Mouse (Mus musculus): Measurements from ENCODE around the gene Orm3. TPM values are rescaled to one million over a fixed set of nuclear protein-coding genes. Genes with fewer than 3 reads are reported as not detected.
A peak's percentile ranks its signal among the peaks of the same experiment; 100 is the strongest.

Gene Orm3
- polyA plus RNA-seq, 1 experiment from 2014 or later = not detected

DNA sequence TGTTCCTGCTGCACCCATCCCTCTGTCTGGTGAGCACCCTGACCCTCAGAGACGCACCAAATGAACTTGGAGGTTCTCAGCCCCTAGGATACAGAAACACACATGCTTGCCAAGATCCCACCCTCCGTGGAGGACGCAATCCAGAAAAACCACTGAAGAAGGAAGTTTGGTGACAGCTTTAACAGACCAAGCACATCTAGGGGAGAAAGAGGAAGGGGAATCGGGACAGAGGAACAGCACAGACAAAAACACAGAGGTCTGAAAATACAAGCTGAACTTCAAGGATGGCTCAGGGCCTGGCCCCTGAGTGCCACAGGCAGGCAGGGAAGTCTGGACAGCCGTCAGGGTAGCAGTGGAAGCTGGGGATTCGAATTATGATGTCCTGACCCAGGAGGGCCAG, 45.7 kb downstream of the Orm3 start:
- Histone ChIP-seq H3K9me3 (ENCODE audit: control insufficient read depth, low read depth, low read length) (no peaks in the 10 kb centered on the region), H3K4me2 (replicated peaks; ENCODE audit: low read depth, low read length) (peak overlapping the region; percentile 67; the same call in 1 of the 2 replicates), H3K4me1 (ENCODE audit: control insufficient read depth, insufficient read depth, low read length) (peaks cover 47% of the 10 kb centered on the region), H3K27ac (ENCODE audit: low read length) (no peak overlapping the region), H3K36me3 (ENCODE audit: control insufficient read depth, insufficient read depth, low read length) (no peaks in the 10 kb centered on the region; the same call in 1 of the 2 replicates), H3K9ac (replicated peaks; ENCODE audit: low read depth, low read length) (0 out of 2 replicates have a peak overlapping the region, but pooled peaks have one; percentile 2), H3K4me3 (ENCODE audit: low read depth, low read length) (no peak overlapping the region), H3K27me3 (ENCODE audit: control insufficient read depth, insufficient read depth, low read length) (no peaks in the 10 kb centered on the region)
- ATAC-seq (ENCODE audit: insufficient number of reproducible peaks, insufficient read depth, low FRiP score, low read depth) = no peak
- WGBS = 66% methylated on average over 6 of the region's 6 CpGs

DNA sequence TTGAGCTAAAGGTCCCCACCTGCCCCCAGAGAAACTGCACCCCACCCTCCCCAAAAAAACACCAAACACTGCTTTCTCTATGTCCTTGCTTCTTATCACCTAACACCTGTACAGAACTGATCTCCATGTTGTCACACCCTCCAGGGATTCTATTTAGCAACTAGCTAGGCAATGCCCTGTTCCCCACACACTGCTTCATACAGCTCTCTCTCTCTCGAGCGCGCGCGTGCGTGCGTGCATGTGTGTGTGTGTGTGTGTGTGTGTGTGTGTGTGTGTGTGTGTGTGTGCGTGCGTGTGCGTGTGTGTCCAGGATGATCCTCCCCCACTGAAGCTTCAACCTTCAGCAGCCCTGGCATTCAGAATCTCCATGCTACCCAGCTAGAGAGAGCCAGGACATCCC, 46.1 kb downstream of the Orm3 start:
- no peak for ATAC-seq (ENCODE audit: insufficient number of reproducible peaks, insufficient read depth, low FRiP score, low read depth)
- Histone ChIP-seq H3K4me2 (replicated peaks; ENCODE audit: low read depth, low read length) (peak overlapping the region; percentile 67), H3K9ac (replicated peaks; ENCODE audit: low read depth, low read length) (0 out of 2 replicates have a peak overlapping the region, but pooled peaks have one; percentile 2), H3K9me3 (ENCODE audit: control insufficient read depth, low read depth, low read length) (no peaks in the 10 kb centered on the region), H3K4me3 (ENCODE audit: low read depth, low read length) (peak overlapping the region; percentile 13; the same call in 1 of the 2 replicates), H3K4me1 (ENCODE audit: control insufficient read depth, insufficient read depth, low read length) (peaks cover 47% of the 10 kb centered on the region), H3K36me3 (ENCODE audit: control insufficient read depth, insufficient read depth, low read length) (no peaks in the 10 kb centered on the region; the same call in 1 of the 2 replicates), H3K27me3 (ENCODE audit: control insufficient read depth, insufficient read depth, low read length) (no peaks in the 10 kb centered on the region), H3K27ac (ENCODE audit: low read length) (peak overlapping the region; percentile 86)
- WGBS = 70% methylated on average over 10 of the region's 10 CpGs

DNA sequence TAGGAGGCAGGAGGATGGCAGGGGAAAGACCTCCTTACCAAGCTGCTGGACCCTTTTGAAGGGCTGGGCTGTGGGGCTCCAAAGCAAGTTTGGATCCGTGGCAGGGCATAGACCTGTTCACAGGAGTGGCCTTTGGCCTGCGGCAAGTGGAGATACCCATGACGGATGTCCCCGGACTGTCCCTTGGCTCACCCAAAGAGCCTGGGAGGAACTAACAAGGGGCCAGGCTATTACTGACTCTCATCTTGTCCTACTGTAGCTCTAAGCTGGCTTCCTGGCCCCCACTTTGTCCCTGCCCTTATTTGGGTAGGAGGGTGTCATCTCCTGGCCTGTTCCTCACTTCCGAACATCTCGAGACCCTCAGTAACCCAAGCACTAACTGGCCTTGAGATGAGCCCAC, 46.6 kb downstream of the Orm3 start:
- H3K4me2 ChIP-seq (replicated peaks; ENCODE audit: low read depth, low read length) = peak overlapping the region; percentile 67
- H3K4me1 ChIP-seq (ENCODE audit: control insufficient read depth, insufficient read depth, low read length) = peaks cover 47% of the 10 kb centered on the region
- no peak overlapping the region; the same call in 1 of the 2 replicates for H3K9ac ChIP-seq (replicated peaks; ENCODE audit: low read depth, low read length)
- no peaks in the 10 kb centered on the region for H3K27me3 ChIP-seq (ENCODE audit: control insufficient read depth, insufficient read depth, low read length)
- WGBS = 40% methylated on average over 6 of the region's 6 CpGs
- peak overlapping the region; percentile 13 for H3K4me3 ChIP-seq (ENCODE audit: low read depth, low read length)
- no peak for ATAC-seq (ENCODE audit: insufficient number of reproducible peaks, insufficient read depth, low FRiP score, low read depth)
- H3K27ac ChIP-seq (ENCODE audit: low read length) = peak overlapping the region; percentile 86
- no peaks in the 10 kb centered on the region; the same call in 1 of the 2 replicates for H3K36me3 ChIP-seq (ENCODE audit: control insufficient read depth, insufficient read depth, low read length)
- H3K9me3 ChIP-seq (ENCODE audit: control insufficient read depth, low read depth, low read length) = no peaks in the 10 kb centered on the region

DNA sequence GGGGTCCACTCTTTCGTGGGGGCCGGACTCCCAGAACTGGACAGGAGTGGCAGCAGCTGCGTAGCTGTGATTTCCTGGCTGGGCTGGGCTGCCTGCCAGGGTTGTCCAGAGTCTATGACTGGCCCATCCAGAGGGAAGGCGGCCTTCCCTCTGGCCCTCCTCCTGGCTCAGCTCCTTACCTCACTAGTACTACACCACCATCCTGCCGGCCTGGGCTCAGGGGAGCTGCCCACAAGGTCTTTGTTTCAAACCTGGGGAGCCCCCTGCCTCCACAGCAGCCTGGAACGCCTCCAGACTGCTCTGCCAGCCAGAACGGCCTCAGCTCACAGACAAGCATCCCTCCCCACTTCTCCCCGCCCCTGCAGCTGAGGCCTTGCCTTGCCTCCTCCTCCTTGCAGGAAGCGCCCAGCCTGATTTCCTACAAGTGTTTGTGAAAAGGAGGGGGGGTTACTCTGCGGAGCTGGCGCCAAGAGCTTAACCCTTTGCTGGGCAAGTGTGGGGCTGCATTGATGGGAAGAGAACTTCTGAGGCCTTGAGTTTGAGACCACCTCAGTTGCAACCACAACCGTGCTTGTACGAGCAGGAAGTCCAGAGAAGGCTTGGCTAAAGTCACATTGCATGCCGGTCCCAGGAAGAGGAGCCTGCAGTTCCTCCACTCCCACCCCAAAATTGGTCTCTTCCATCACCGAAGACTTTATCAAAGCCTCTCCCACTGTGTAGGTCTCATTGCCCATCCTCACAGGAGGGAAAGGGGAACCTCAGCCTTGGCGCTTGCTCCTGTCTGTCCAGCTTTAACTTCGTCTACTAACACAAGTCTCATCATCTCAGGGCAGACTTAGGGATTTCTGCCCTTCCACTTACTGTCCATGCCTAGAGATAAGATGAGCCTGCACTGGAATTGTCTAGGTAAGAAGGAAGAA, 47.3 kb downstream of the Orm3 start, which contains the start of gene Akna:
Akna (minus strand) TSS at position 315 of the 920 bp plus-strand sequence.
- H3K4me3 ChIP-seq (ENCODE audit: low read depth, low read length) = peak within 1 kb of the TSS; percentile 13
- H3K9ac ChIP-seq (replicated peaks; ENCODE audit: low read depth, low read length) = no peak within 1 kb of the TSS; the same call in 1 of the 2 replicates
- 5% methylated on average over 17 of the region's 17 CpGs for WGBS
- peaks cover 50% of the 10 kb centered on the region for H3K4me1 ChIP-seq (ENCODE audit: control insufficient read depth, insufficient read depth, low read length)
- no peaks in the 10 kb centered on the region for H3K9me3 ChIP-seq (ENCODE audit: control insufficient read depth, low read depth, low read length)
- H3K27ac ChIP-seq (ENCODE audit: low read length) = peak within 1 kb of the TSS; percentile 86
- ATAC-seq (ENCODE audit: insufficient number of reproducible peaks, insufficient read depth, low FRiP score, low read depth) = peak; percentile 88
- no peaks in the 10 kb centered on the region for H3K27me3 ChIP-seq (ENCODE audit: control insufficient read depth, insufficient read depth, low read length)
- H3K36me3 ChIP-seq (ENCODE audit: control insufficient read depth, insufficient read depth, low read length) = no peaks in the 10 kb centered on the region; the same call in 1 of the 2 replicates
- peak within 1 kb of the TSS; percentile 67 for H3K4me2 ChIP-seq (replicated peaks; ENCODE audit: low read depth, low read length)

DNA sequence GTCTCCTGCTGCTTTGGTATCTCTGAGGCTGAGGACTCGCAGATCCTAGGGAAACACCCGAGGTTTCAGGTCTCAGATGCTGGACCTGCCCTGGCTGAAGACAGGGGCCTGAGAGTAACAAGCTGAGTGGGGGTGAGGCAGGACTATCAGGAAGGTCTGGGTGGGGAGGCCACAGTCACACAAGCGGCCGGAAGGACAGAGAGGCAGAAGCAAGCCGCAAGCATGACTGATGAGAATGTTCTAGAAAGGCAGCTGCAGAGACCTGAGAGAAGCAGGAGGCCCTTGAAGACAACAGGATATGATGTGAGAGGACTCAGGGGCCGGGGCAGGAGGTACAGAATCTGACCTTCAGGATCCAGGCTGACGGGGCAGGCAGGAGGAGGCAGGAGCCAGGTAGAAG, 48.2 kb downstream of the Orm3 start:
- no peaks in the 10 kb centered on the region for H3K9me3 ChIP-seq (ENCODE audit: control insufficient read depth, low read depth, low read length)

DNA sequence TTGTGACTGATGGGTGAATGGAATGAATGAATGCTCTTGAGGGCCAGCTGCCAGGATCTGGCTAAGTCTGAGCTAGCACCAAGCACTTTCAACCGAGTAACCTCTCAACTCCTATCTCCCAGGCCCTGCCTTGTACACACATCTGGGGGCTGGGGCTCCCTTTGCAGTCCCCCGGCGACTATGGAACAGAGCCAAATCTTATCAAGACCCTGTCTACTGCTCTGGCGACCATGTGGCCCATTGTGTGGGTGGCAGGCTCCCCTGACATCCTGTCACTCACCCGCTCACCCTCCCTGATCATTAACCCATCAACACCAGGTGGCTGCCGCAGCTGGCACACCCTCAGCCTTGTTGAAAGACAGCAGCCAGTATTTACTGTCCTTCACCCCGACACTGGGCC, 49.1 kb downstream of the Orm3 start:
- Histone ChIP-seq H3K9ac (replicated peaks; ENCODE audit: low read depth, low read length) (no peak overlapping the region), H3K27ac (ENCODE audit: low read length) (no peak overlapping the region), H3K4me1 (ENCODE audit: control insufficient read depth, insufficient read depth, low read length) (peaks cover 56% of the 10 kb centered on the region), H3K9me3 (ENCODE audit: control insufficient read depth, low read depth, low read length) (no peaks in the 10 kb centered on the region), H3K36me3 (ENCODE audit: control insufficient read depth, insufficient read depth, low read length) (no peaks in the 10 kb centered on the region), H3K4me3 (ENCODE audit: low read depth, low read length) (no peak overlapping the region), H3K27me3 (ENCODE audit: control insufficient read depth, insufficient read depth, low read length) (no peaks in the 10 kb centered on the region), H3K4me2 (replicated peaks; ENCODE audit: low read depth, low read length) (no peak overlapping the region)
- ATAC-seq (ENCODE audit: insufficient number of reproducible peaks, insufficient read depth, low FRiP score, low read depth) = no peak
- WGBS = 35% methylated on average over 7 of the region's 7 CpGs

More for the DNA sequence above, 48.2 kb downstream of the Orm3 start:
- H3K27me3 ChIP-seq (ENCODE audit: control insufficient read depth, insufficient read depth, low read length) = no peaks in the 10 kb centered on the region
- WGBS = 48% methylated on average over 7 of the region's 7 CpGs
- H3K4me3 ChIP-seq (ENCODE audit: low read depth, low read length) = no peak overlapping the region
- no peak for ATAC-seq (ENCODE audit: insufficient number of reproducible peaks, insufficient read depth, low FRiP score, low read depth)
- H3K4me2 ChIP-seq (replicated peaks; ENCODE audit: low read depth, low read length) = peak overlapping the region; percentile 67; the same call in 1 of the 2 replicates
- no peaks in the 10 kb centered on the region for H3K36me3 ChIP-seq (ENCODE audit: control insufficient read depth, insufficient read depth, low read length)
- peaks cover 58% of the 10 kb centered on the region for H3K4me1 ChIP-seq (ENCODE audit: control insufficient read depth, insufficient read depth, low read length)
- no peak overlapping the region for H3K9ac ChIP-seq (replicated peaks; ENCODE audit: low read depth, low read length)
- H3K27ac ChIP-seq (ENCODE audit: low read length) = peak overlapping the region; percentile 86; the same call in 1 of the 2 replicates

DNA sequence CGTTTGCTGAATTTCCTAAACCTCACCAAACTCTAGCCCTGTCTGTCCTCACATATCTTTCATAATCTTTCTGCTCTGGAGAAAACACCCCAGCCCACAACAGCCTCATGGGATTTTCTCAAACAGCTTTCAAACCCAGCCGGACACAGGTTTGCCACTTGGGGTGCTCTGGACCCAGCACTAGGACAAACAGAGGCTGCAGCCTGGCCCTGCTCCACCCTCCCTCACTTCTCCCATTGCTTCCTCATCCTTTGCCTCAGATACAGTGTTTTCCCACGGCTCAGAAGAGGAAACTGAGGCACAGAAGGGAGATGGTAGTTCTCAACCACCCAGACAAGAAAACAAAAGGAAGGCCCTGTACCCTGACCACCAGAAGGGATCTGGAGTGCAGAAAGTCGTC, 49.7 kb downstream of the Orm3 start:
- Histone ChIP-seq H3K36me3 (ENCODE audit: control insufficient read depth, insufficient read depth, low read length) (no peaks in the 10 kb centered on the region), H3K4me2 (replicated peaks; ENCODE audit: low read depth, low read length) (no peak overlapping the region), H3K27me3 (ENCODE audit: control insufficient read depth, insufficient read depth, low read length) (no peaks in the 10 kb centered on the region), H3K9ac (replicated peaks; ENCODE audit: low read depth, low read length) (no peak overlapping the region), H3K27ac (ENCODE audit: low read length) (no peak overlapping the region), H3K4me1 (ENCODE audit: control insufficient read depth, insufficient read depth, low read length) (peaks cover 56% of the 10 kb centered on the region), H3K4me3 (ENCODE audit: low read depth, low read length) (no peak overlapping the region), H3K9me3 (ENCODE audit: control insufficient read depth, low read depth, low read length) (no peaks in the 10 kb centered on the region)
- ATAC-seq (ENCODE audit: insufficient number of reproducible peaks, insufficient read depth, low FRiP score, low read depth) = no peak
- WGBS = 57% methylated on average over 4 of the region's 4 CpGs

DNA sequence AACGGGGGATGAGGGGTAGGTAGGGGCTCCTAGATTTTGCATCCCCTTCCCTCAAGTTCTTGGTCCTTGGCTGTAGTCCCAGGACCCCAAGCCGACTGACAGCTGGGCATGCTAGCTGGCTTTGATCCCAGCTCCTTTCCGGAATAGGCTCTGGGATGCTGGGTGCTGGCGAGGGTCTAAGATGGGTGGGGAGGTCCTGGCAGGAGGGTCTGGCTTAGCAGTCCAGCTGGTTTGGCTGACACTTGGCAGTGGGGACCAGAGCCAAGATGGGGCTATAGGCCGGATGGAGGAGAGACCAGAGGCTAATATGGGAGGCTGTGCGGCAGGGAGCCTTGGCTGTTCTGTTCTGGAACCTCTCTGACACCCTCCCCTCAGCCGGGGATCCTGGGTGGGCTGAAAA, 52.3 kb downstream of the Orm3 start:
- Histone ChIP-seq H3K4me3 (ENCODE audit: low read depth, low read length) (no peak overlapping the region), H3K9ac (replicated peaks; ENCODE audit: low read depth, low read length) (no peak overlapping the region), H3K36me3 (ENCODE audit: control insufficient read depth, insufficient read depth, low read length) (no peaks in the 10 kb centered on the region), H3K27ac (ENCODE audit: low read length) (peak overlapping the region; percentile 27; the same call in 1 of the 2 replicates), H3K4me1 (ENCODE audit: control insufficient read depth, insufficient read depth, low read length) (peaks cover 38% of the 10 kb centered on the region), H3K9me3 (ENCODE audit: control insufficient read depth, low read depth, low read length) (no peaks in the 10 kb centered on the region), H3K27me3 (ENCODE audit: control insufficient read depth, insufficient read depth, low read length) (no peaks in the 10 kb centered on the region), H3K4me2 (replicated peaks; ENCODE audit: low read depth, low read length) (peak overlapping the region; percentile 83; the same call in 1 of the 2 replicates)
- ATAC-seq (ENCODE audit: insufficient number of reproducible peaks, insufficient read depth, low FRiP score, low read depth) = no peak
- 42% methylated on average over 7 of the region's 7 CpGs for WGBS
